ENCODE assay signal across 9 mouse cellular contexts in the genomic region with DNA sequence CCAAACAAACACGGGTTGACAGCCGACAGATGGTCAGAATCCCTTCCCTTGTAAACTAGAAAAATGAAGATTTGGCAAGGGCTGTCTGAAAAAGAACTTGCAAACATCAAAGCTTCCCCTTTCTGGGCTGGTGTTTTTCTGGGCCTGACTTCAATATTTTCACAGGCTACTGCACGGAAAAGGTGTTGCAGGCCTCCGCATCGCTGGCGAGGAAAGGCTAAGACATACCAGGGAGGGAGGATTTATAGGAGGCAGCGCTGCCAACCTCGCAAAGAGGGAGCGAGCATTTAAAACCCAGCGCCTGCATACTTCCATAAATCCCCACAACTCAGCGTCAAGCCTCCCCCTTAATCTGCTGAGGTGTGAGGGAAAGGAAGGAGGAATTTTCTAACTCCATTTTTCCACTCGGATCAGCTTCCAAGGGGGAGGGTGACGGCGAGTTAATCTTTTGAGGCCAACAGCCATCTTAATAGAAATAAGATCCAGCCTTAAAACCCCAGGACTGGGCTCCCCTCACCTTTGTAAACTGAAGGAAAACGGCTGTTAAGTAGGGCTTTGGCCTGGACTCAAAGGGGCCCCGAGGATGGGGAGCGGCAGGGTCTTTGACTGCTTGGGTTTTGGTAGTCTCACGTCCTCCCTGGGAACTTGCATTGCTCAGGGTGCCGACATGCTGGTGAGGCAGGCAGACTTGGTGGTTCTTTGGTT.
DNase-seq lines count a peak whose midpoint lies in the region; ATAC-seq and TF ChIP-seq lines count a peak whose summit lies in the region.
"Had no signal": no experiment of that assay in that cellular context is flagged by ENCODE, and none has a peak within 500 bp of the region (broad histone marks: within the 10 kb centered on the region; RNA-seq: fewer than 3 reads in every experiment).

No protein-coding gene starts in this region.

- DNase-seq in layer of hippocampus, adult 9-11 months, result peak; percentile 20
- DNase-seq in layer of hippocampus, postnatal 36 days, result no peak
- DNase-seq in forelimb bud, embryonic 11.5 days (ENCODE audit: low read depth, low spot score), result peak; percentile 70
- DNase-seq in midbrain, postnatal 0 days (ENCODE audit: low spot score), result peak; percentile 62
- DNase-seq in cerebellum, adult 9-10 months, result no peak
- DNase-seq in heart, adult 9 months (ENCODE audit: low spot score in 2 of 2), result no peak
- DNase-seq: thymus, postnatal 36 days had no signal

- H3K36me3 ChIP-seq in embryonic facial prominence, embryonic 13.5 days, result no peaks in the 10 kb centered on the region
- H3K36me3 ChIP-seq in midbrain, postnatal 0 days (ENCODE audit: insufficient read depth, low read length), result no peaks in the 10 kb centered on the region

- WGBS in embryonic facial prominence, embryonic 13.5 days, result 18% methylated on average over 19 of the region's 19 CpGs
- 22% methylated on average over 19 of the region's 19 CpGs for WGBS in midbrain, postnatal 0 days

- no peak overlapping the region for H3K4me3 ChIP-seq in embryonic facial prominence, embryonic 13.5 days
- H3K4me3 ChIP-seq in midbrain, postnatal 0 days (ENCODE audit: low read depth, low read length), result no peak overlapping the region

- H3K9ac ChIP-seq in embryonic facial prominence, embryonic 13.5 days, result 0 out of 2 replicates have a peak overlapping the region, but pooled peaks have one; percentile 3
- H3K9ac ChIP-seq in midbrain, postnatal 0 days (replicated peaks; ENCODE audit: low read length, poor library complexity, severe bottlenecking), result no peak overlapping the region

- peak overlapping the region; percentile 27 for H3K4me2 ChIP-seq in embryonic facial prominence, embryonic 13.5 days
- no peak overlapping the region for H3K4me2 ChIP-seq in midbrain, postnatal 0 days (ENCODE audit: low read depth, low read length, poor library complexity, severe bottlenecking)

- H3K27ac ChIP-seq in embryonic facial prominence, embryonic 13.5 days, result peak overlapping the region; percentile 24
- H3K27ac ChIP-seq in midbrain, postnatal 0 days (ENCODE audit: low read depth, low read length), result no peak overlapping the region

- peaks cover 24% of the 10 kb centered on the region for H3K4me1 ChIP-seq in embryonic facial prominence, embryonic 13.5 days
- H3K4me1 ChIP-seq in midbrain, postnatal 0 days (ENCODE audit: insufficient read depth, low read length), result 0 out of 2 replicates have a peak, but pooled peaks cover under 1% of the 10 kb centered on the region

- ATAC-seq in embryonic facial prominence, embryonic 13.5 days (ENCODE audit: insufficient number of reproducible peaks, insufficient read depth, low FRiP score, low TSS enrichment, low read depth), result no peak
- ATAC-seq in midbrain, postnatal 0 days (ENCODE audit: low FRiP score), result no peak
- ATAC-seq: intestine, postnatal 0 days had no signal

- H3K27me3 ChIP-seq in embryonic facial prominence, embryonic 13.5 days, result peaks cover 6% of the 10 kb centered on the region
- H3K27me3 ChIP-seq in midbrain, postnatal 0 days (ENCODE audit: insufficient read depth, low read length), result no peaks in the 10 kb centered on the region; the same call in 1 of the 2 replicates

- H3K9me3 ChIP-seq in embryonic facial prominence, embryonic 13.5 days, result no peaks in the 10 kb centered on the region
- H3K9me3 ChIP-seq in midbrain, postnatal 0 days (ENCODE audit: low read length), result no peaks in the 10 kb centered on the region

- TF ChIP-seq CTCF in midbrain, postnatal 0 days (IDR thresholded peaks at IDR 0.05), result no peak

Comparison
In these comparisons a context has a peak if more than half of its experiments do, and no peak if none do; other contexts are left out.
1. DNase-seq: peak in layer of hippocampus, adult 9-11 months (single experiment), forelimb bud, embryonic 11.5 days (single experiment) and midbrain, postnatal 0 days (single experiment); none in layer of hippocampus, postnatal 36 days (0 of 2), cerebellum, adult 9-10 months (single experiment) and heart, adult 9 months (0 of 2).